Mouse (Mus musculus) embryonic facial prominence, embryonic 11.5 days (tissue): ENCODE results near the gene Rnase10. TPM values are rescaled to one million over a fixed set of nuclear protein-coding genes. Genes with fewer than 3 reads are reported as not detected.
"Not testable (repeated sequence)": the region's sequence is repeated elsewhere in the genome, so short reads cannot be mapped to it uniquely, and the experiment has no call there.

Experiments used
- ATAC-seq: fragments of 200-750 bp; cut with Nextera tagmentation; replicated peaks from 2 replicates; pipeline ENCODE4 v1.8.0; 2017; ENCODE audit warnings: low read depth; ENCODE audit not compliant: insufficient number of reproducible peaks, low FRiP score, low TSS enrichment
- DNase-seq: peaks from one replicate; pipeline ENCODE4 v3.0.0-alpha.2; 2015; ENCODE audit warnings: low spot score
- H3K27ac ChIP-seq: fragments of 300-500 bp; sonication (generic); replicated peaks from 2 replicates; pipeline ENCODE4 v1.5.1; 2014; ENCODE audit warnings: mild to moderate bottlenecking, low read depth, low read length, control low read depth
- H3K27me3 ChIP-seq: fragments of 300-500 bp; sonication (generic); 2 replicates; pipeline ENCODE4 v1.6.1; 2014; ENCODE audit warnings: mild to moderate bottlenecking, low read length, moderate library complexity, mixed read lengths; ENCODE audit not compliant: control insufficient read depth, insufficient read depth
- H3K36me3 ChIP-seq: fragments of 300-500 bp; sonication (generic); replicated peaks from 2 replicates; pipeline ENCODE4 v1.6.1; 2014; ENCODE audit warnings: low read depth, mild to moderate bottlenecking, low read length, moderate library complexity, mixed read lengths; ENCODE audit not compliant: control insufficient read depth, insufficient read depth
- H3K4me1 ChIP-seq: fragments of 300-500 bp; sonication (generic); 2 replicates; pipeline ENCODE4 v1.6.1; 2014; ENCODE audit warnings: low read length, mixed read lengths; ENCODE audit not compliant: control insufficient read depth, insufficient read depth
- H3K4me2 ChIP-seq: fragments of 300-500 bp; sonication (generic); 2 replicates; pipeline ENCODE4 v1.6.1; 2014; ENCODE audit warnings: low read depth, mild to moderate bottlenecking, control low read depth, low read length, moderate library complexity
- H3K4me3 ChIP-seq: fragments of 300-500 bp; sonication (generic); 2 replicates; pipeline ENCODE4 v1.5.1; 2014; ENCODE audit warnings: low read depth, low read length, control low read depth
- H3K9ac ChIP-seq: fragments of 300-500 bp; sonication (generic); replicated peaks from 2 replicates; pipeline ENCODE4 v1.6.1; 2014; ENCODE audit warnings: mild to moderate bottlenecking, control low read depth, low read length
- H3K9me3 ChIP-seq: fragments of 300-500 bp; sonication (generic); replicated peaks from 2 replicates; pipeline ENCODE4 v1.6.1; 2016; ENCODE audit warnings: mild to moderate bottlenecking, low read length, inconsistent platforms, mixed read lengths; ENCODE audit not compliant: control insufficient read depth
- WGBS: fragments of 180-500 bp; shearing (Covaris S2); extraction: QIAGEN DNeasy Blood & Tissue Kit; methylation state at CpG from one replicate; pipeline ENCODE4 v1.1.7; 2014; 5-methylcytosine and 5-hydroxymethylcytosine counted together
- polyA plus RNA-seq: library from polyadenylated mRNA; unstranded; fragments of >200 nt; fragmentation: Nextera tagmentation; extraction: Ambion mirVana; gene quantifications from 2 replicates; pipeline ENCODE4 v1.2.1, GENCODE M21; 2014

Rnase10 gene
- polyA plus RNA-seq, 1 experiment from 2014 or later: 0.13 TPM

DNA sequence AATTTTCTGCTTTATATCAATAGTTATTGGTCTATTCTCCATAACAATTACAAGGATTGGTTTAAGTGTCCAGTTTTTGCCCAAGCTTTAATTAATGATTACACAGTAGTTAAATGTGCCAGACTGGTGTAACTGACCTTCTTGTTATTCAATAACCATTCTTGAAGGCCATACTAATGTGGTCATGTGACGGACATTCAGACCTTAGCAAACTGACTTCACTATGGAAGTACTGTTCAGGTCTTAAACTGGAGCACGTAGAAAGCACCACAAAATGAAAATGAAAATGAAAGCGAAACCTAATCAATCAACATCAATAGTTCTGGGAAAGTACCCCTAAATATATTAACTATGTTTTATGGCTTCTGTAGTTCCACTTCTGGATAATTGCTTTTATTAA is 16.5 kb upstream of the Rnase10 start:
- Histone ChIP-seq H3K9ac (no peak overlapping the region), H3K4me2 (no peak overlapping the region), H3K36me3 (no peaks in the 10 kb centered on the region), H3K9me3 (no peaks in the 10 kb centered on the region), H3K27me3 (no peaks in the 10 kb centered on the region), H3K4me1 (no peaks in the 10 kb centered on the region), H3K4me3 (no peak overlapping the region), H3K27ac (no peak overlapping the region)
- DNase-seq (no peak), ATAC-seq (no peak)
- 89% methylated on average over 3 of the region's 3 CpGs for WGBS

DNA sequence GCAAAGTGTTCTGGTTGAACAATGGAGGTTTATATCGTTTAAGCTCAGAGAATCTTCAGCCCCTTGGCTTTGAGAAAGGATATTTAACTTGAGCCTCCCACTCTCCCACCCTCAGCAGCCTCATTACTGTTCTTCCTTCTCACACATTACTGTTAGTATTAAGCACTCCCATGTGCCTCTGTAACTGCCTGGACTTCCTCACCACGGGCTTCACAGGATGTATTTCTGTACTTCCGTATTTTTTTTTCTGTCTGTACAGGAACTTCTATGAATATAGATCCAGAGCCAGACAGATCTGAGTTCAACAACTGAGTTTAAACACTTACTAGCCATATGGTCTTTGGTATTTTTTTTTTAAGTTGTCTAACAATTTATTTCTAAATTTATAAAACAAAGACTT is 10.5 kb upstream of the Rnase10 start:
- no peaks in the 10 kb centered on the region for H3K27me3 ChIP-seq
- WGBS: 77% methylated on average over 3 of the region's 3 CpGs
- DNase-seq (no peak), ATAC-seq (no peak)
- no peak overlapping the region for H3K4me3 ChIP-seq
- no peak overlapping the region for H3K9ac ChIP-seq
- no peak overlapping the region for H3K27ac ChIP-seq
- H3K4me1 ChIP-seq: no peaks in the 10 kb centered on the region
- no peaks in the 10 kb centered on the region for H3K36me3 ChIP-seq
- no peaks in the 10 kb centered on the region for H3K9me3 ChIP-seq
- H3K4me2 ChIP-seq: no peak overlapping the region

DNA sequence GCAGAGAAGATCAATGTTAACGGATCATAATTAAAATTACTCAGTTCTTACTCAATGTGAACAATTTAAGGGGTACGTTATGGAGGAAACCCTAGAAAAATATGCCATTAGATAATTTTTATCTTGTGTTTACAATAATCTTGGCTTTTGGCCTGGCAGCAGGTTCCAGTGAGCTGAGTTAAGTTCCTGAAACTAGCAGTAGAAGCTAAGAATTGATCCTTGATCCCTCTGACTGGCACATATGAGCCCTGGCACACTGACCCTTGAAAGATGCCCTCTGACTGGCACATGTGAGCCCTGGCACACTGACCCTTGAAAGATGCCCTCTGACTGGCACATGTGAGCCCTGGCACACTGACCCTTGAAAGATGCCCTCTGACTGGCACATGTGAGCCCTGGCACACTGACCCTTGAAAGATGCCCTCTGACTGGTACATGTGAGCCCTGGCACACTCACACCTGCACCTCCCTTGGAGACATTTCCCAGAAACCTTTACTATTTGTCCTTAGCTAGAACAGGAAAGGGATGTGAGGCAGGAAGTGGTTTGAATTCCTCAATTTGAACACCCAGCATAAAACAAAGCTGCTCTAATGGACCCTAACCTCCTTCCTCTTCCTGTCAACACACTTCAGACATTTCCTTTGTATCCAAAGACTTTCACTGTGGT is 9.4 kb upstream of the Rnase10 start:
- Histone ChIP-seq H3K27me3 (no peaks in the 10 kb centered on the region), H3K27ac (no peak overlapping the region), H3K9me3 (no peaks in the 10 kb centered on the region), H3K4me1 (no peaks in the 10 kb centered on the region), H3K4me2 (no peak overlapping the region), H3K36me3 (no peaks in the 10 kb centered on the region), H3K9ac (no peak overlapping the region), H3K4me3 (no peak overlapping the region)
- no peak for ATAC-seq
- 76% methylated on average over 2 of the region's 2 CpGs for WGBS
- no peak for DNase-seq

DNA sequence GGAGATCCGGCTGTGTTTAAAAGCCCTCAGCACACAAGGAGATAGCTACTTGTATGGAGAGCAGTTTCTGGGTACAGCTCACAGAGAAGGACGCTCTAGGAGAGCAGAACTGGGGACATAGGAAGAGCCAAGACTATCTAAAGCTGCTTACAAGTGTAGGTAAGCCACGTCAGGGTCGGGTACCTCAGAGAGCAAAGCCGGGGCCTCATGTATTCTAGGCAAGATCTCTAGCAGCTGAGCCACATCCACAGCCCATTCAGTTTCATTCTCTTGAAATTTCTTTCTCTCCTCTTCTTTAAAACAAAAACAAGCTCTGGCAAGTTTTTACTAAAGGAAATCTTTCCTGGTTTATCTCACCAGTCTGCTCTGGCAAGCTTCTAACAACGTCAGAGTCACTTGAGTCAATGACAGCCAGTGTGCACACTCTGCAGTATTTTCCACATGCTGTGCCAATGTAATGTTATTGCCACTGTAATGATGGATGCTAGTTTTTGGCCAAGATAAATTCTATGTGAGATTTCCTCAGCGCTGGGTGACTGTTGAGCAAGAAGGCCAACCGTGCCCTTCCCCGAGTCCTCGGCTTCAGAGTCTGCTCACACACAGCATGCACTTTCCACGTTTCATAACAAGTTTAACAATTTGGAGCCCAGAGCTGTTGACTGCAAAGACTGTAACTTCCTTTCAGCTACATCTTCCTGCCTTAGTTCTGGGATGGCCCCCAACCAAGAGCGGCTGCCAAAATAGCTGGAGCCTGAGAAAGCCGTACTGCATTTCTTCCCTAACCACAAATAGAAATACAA is 563 bp downstream of the Rnase10 start:
- H3K27ac ChIP-seq: no peak overlapping the region
- no peaks in the 10 kb centered on the region for H3K36me3 ChIP-seq
- H3K9ac ChIP-seq: no peak overlapping the region
- WGBS: 82% methylated on average over 13 of the region's 13 CpGs
- ATAC-seq (no peak), DNase-seq (no peak)
- H3K4me2 ChIP-seq: no peak overlapping the region
- H3K4me1 ChIP-seq: no peaks in the 10 kb centered on the region
- no peak overlapping the region for H3K4me3 ChIP-seq
- H3K9me3 ChIP-seq: no peaks in the 10 kb centered on the region
- no peaks in the 10 kb centered on the region for H3K27me3 ChIP-seq

DNA sequence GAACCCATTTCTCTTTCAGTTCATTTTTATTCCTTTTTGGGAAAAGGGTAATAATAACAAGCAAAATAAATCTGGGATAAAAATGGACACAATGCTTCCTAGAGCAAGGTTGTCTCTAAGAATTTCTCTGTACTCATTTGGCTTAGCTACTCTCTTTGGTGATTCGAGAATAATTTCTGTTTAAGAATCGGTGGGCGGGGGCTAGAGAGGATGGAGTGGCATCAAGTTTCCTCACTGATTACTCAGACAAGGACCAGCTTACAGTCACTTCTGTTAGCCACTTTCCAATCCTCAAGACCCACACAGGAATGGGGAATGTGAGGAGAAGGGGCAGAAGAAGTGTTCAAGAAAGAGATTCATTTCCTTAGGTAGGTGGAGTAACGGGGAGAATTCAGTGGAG is 1.2 kb downstream of the Rnase10 start:
- H3K4me2 ChIP-seq: no peak overlapping the region
- H3K27ac ChIP-seq: no peak overlapping the region
- 73% methylated on average over 4 of the region's 4 CpGs for WGBS
- no peak for DNase-seq
- H3K27me3 ChIP-seq: no peaks in the 10 kb centered on the region
- H3K9me3 ChIP-seq: no peaks in the 10 kb centered on the region
- H3K4me3 ChIP-seq: no peak overlapping the region
- H3K4me1 ChIP-seq: no peaks in the 10 kb centered on the region
- no peak overlapping the region for H3K9ac ChIP-seq
- H3K36me3 ChIP-seq: no peaks in the 10 kb centered on the region
- no peak for ATAC-seq

DNA sequence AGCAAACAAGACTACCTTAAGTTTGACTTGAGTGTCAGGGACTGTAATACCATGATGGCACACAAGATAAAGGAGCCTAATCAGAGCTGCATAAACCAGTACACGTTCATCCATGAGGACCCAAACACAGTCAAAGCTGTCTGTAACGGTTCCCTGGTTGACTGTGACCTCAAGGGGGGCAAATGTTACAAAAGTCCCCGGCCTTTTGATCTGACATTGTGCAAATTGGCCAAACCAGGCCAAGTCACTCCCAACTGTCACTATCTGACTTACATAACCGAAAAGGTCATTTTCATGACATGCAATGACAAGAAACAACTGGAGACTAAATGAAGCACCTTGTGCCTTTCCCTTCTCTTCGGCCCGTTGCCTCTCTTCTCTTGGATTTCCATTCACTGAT is 2.0 kb downstream of the Rnase10 start:
- WGBS: 78% methylated on average over 6 of the region's 6 CpGs
- ATAC-seq: no peak
- no peaks in the 10 kb centered on the region for H3K9me3 ChIP-seq

DNA sequence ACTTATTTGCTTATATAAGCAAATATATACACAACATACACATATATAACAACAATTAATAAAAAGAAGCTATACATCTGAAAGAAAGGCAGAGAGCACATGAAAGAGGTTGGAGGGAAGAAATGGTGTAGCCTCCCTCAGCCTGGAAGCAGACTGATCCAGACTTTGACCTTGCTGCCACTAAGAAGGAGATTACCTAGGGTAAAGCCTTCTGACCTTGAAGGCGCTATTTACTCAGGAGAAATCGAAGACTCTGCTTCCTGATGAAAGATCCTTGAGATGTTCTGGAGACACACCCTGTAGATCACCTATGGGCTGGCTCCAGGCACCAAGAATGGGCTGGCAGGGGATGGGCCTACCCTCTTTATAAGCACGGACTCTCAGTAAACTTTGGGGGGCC is 7.2 kb downstream of the Rnase10 start:
- not testable (repeated sequence) for ATAC-seq, H3K27me3 ChIP-seq, H3K27ac ChIP-seq, H3K9me3 ChIP-seq, H3K9ac ChIP-seq, H3K4me2 ChIP-seq, DNase-seq, H3K4me3 ChIP-seq, H3K4me1 ChIP-seq, H3K36me3 ChIP-seq
- WGBS: 78% methylated on average over 3 of the region's 3 CpGs

More for the DNA sequence above, 2.0 kb downstream of the Rnase10 start:
- H3K9ac ChIP-seq: no peak overlapping the region
- no peak overlapping the region for H3K4me2 ChIP-seq
- H3K4me3 ChIP-seq: no peak overlapping the region
- no peaks in the 10 kb centered on the region for H3K36me3 ChIP-seq
- H3K27ac ChIP-seq: no peak overlapping the region
- H3K4me1 ChIP-seq: no peaks in the 10 kb centered on the region
- H3K27me3 ChIP-seq: no peaks in the 10 kb centered on the region
- no peak for DNase-seq

DNA sequence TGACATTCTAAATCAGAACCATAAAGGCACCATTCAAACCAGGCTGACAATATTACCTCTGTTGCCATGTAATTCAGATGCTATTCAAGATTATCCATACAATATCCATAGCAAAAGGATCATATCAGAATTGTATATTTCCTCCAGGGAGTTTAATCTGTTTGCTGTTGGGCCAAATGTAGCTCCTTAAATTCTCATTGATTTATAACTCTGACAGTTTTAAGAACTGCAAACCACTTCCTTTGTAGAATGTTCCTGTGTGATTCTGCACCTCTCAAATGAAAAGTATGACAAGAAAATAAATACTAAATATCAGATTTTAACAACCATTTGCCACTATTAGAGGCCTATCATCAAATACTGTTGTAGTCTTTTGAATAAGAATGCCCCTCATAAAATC is 8.2 kb downstream of the Rnase10 start:
- no peak overlapping the region for H3K4me3 ChIP-seq
- no peak overlapping the region for H3K27ac ChIP-seq
- DNase-seq (no peak), ATAC-seq (no peak)
- no peaks in the 10 kb centered on the region for H3K4me1 ChIP-seq
- no peaks in the 10 kb centered on the region for H3K36me3 ChIP-seq
- H3K9me3 ChIP-seq: no peaks in the 10 kb centered on the region
- H3K9ac ChIP-seq: no peak overlapping the region
- H3K4me2 ChIP-seq: no peak overlapping the region
- H3K27me3 ChIP-seq: no peaks in the 10 kb centered on the region
